Mouse (Mus musculus) urinary bladder, postnatal 36 days (tissue): ENCODE data around the gene Cnot10.

ENCODE experiments used
- DNase-seq, 2 experiments: peaks; one replicate each; pipeline ENCODE4 v3.0.0; 2022; ENCODE audit warnings: low spot score in 2 of 2, mixed read lengths in 1 of 2

Cnot10 gene

GRCm38 (mm10) chr9:114546765-114547164 lies 93.2 kb downstream of the Cnot10 start:
- no peak for DNase-seq

- no peak for DNase-seq
Measured at GRCm38 (mm10) chr9:114544754-114545393, 95.1 kb downstream of the Cnot10 start.

- DNase-seq: no peak
Measured at GRCm38 (mm10) chr9:114543882-114544753, 95.9 kb downstream of the Cnot10 start.

GRCm38 (mm10) chr9:114541279-114541741 lies 98.7 kb downstream of the Cnot10 start:
- DNase-seq: no peak

- DNase-seq: no peak
Measured at GRCm38 (mm10) chr9:114538996-114539563, 100.9 kb downstream of the Cnot10 start.

GRCm38 (mm10) chr9:114536628-114537027 lies 103.4 kb downstream of the Cnot10 start:
- no peak for DNase-seq
